Mouse (Mus musculus) frontal cortex, postnatal 14 days (tissue): ENCODE measurements at regions not wholly inside any gene's neighbourhood (a gene's known extent, or its start where the extent isn't known, plus 50 kb on each side); places are given as distances from the start of the nearest gene placed in this dataset.

Experiments used
- DNase-seq, 2 experiments: peaks; one replicate each; pipeline ENCODE4 v3.0.0; 2022; ENCODE audit warnings: low spot score in 2 of 2

DNA sequence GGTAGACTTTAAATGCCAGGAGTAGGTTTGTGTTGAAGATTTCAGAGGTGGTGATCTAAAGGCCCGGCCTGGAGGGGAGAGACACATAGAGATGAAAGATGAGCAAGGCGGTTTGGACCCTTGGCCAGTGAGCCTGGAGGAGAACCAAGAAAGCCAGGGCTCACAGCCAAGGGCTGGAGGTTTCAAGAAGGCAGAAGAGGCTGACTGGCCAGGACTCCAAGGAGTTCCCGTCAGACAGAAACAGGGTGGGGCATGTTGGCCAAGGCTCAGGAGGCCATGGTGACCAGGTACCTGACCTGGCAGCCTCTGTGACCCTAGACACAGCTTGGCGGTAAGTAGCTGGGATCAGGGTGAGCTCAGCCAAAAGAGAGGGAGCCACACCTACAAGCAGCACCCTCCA lies 159.3 kb upstream of the Spdye4c start:
- no peak for DNase-seq

- DNase-seq = no peak
Observed at GRCm38 (mm10) chr2:128432741-128433140, 158.3 kb upstream of the Spdye4c start.

DNA sequence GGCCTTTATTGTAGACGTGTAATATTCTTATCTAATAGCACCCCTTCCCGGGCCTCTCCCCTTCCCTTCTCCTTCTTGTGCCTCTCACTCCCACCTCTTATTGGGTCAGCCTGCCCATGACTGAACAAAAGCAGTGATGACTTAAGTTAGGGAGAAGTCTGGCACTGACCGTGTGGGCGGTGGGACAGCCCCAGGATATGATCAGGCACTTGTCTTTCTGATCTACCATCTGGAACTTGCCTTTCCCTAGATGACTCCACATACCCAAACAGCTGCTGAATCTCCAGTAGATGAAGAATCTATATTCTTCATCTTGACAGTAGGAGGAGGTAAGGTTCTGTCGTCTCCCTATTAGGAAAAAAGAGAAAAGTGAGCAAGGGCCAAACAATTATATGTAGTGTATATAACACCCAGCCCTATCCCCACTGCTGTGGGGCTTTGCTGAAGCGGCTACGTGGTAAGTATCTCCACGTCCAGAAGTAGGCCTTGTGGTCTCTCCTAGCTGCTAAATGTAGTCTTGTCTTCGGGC lies 157.4 kb upstream of the Spdye4c start:
- no peak for DNase-seq

- no peak for DNase-seq
Observed at GRCm38 (mm10) chr2:128434200-128434977, 156.6 kb upstream of the Spdye4c start.

DNA sequence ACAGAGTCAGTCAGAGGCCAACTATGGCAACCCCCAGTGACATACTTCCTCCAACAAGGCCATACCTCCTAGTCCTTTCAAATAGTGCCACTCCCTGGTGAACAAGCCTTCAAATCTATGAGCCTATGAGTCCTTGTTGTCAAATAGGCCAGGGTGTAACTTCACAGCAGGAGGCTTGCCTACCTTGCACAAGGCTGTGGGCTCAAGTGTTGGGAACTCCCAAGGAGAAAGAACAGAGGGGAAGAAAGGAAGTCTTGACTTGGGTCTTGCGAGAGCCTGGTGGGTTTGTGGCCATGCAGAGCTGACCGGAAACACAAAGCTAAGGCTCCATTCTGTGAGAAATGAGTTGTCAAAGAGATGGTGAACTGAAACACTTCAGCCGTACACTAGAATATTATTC lies 154.6 kb upstream of the Spdye4c start:
- no peak for DNase-seq

DNA sequence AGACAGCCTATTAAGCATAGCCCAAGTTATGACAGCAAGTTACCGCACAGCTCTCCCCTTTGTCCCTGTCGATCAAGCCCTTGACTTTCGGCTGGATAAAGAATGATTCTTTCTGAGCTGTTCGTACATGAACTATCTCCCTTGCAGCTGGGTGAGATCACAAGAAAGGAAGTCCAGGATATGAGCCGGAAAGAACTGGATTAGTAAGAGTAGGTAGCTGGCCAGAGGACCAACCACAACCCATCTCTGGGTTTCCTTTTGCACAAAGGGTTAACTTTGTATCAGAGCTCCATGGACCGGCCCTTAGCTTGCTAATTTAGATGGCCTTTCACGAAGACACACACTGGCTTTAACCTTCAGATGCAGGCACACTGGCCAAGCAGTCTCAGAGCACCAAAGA lies 153.3 kb upstream of the Spdye4c start:
- no peak for DNase-seq

DNA sequence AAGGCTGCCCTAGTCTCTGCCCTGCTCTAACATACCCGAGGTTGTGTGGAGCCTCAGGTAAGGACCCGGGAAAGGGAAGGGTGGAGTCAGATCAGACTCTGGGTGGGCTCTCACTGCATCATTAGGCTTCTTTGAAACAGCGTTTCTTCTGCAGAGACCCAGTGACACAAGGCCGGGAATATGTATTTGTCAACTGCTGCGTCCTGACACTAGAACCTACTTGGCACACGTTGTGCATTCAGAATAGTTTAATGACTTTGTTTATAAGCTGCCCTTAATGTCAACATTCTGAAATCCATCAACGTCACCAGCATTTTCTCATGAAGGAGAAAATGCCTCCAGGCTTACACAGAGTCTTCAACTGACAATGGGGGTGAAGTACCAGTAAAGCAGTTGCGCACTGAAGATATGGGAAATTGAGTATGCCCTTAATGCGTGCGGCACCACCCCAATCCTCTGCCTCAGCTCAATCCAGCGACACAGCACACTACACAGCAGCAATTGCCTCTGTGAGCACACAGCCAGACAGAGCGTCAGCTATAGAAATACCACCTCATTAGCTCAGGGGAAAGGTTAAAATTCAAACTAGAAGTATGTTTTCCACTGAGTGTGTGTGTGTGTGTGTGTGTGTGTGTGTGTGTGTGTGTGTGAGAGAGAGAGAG lies 152.7 kb upstream of the Spdye4c start:
- DNase-seq = no peak

DNA sequence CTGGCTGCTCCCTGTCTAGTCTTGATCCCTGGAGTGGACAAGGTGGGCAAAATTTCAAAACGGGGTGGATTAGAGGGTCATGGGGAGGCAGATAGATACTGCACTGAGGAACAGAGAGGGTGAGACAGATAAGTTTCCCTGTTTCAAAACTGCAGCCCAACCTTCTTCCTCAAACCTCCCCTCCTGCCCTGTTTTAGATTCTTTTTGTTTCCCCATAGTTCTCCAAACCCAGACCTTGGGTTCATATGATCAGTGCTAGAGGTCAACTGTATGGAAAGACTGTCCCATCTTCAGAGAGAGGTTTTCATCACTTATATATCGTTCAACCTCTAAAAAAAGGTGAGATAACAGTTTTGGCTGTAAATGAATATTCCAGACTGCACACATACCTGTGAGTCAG lies 152.1 kb upstream of the Spdye4c start:
- no peak for DNase-seq

DNA sequence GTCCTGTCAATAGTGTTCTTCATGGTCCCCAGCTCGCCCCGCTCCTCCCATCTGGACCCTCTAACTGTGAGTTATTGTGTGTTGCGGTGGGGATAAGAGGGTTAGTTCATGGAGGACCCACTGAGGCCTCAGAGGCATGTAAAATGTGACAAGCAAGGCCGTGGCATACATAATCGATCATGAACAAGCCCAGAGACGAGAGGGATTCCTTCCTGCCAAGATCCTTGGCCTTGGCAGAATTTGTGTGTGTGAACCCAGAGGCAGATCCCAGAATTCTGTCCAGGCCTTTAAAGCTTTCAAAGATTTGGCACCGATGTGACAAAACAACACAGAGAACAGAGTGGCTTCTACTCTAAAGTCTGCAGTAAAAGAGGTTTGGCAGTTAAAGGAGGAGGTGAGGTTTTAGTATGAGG lies 146.4 kb upstream of the Spdye4c start:
- DNase-seq = no peak

- no peak for DNase-seq
Observed at GRCm38 (mm10) chr2:128445443-128445842, 145.6 kb upstream of the Spdye4c start.

GRCm38 (mm10) chr2:128449294-128449693 lies 141.7 kb upstream of the Spdye4c start:
- no peak for DNase-seq

- DNase-seq = no peak
Observed at GRCm38 (mm10) chr2:128450045-128450444, 141.0 kb upstream of the Spdye4c start.

GRCm38 (mm10) chr2:128451554-128452239 lies 139.3 kb upstream of the Spdye4c start:
- DNase-seq = no peak

DNA sequence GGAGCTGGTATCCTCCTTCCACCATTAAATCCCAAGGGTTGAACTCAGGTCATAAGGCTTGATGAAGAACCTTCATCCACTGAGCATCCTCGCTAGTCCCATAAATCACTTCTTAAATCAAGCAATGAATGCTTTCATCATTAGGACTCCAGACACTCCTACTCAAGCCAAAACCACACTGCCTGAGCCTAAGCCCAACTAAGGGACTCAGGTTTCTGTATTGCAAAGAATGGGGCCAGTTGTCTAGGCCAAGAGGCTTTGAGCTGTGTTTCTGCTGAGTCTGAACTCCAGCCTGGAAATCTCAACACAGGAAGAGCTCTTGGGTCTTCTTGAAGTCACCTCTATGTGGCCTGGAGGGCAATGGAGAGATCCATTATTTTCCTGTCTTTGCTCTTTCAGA lies 138.4 kb upstream of the Spdye4c start:
- DNase-seq = no peak

GRCm38 (mm10) chr2:128454509-128454908 lies 136.5 kb upstream of the Spdye4c start:
- DNase-seq = no peak

DNA sequence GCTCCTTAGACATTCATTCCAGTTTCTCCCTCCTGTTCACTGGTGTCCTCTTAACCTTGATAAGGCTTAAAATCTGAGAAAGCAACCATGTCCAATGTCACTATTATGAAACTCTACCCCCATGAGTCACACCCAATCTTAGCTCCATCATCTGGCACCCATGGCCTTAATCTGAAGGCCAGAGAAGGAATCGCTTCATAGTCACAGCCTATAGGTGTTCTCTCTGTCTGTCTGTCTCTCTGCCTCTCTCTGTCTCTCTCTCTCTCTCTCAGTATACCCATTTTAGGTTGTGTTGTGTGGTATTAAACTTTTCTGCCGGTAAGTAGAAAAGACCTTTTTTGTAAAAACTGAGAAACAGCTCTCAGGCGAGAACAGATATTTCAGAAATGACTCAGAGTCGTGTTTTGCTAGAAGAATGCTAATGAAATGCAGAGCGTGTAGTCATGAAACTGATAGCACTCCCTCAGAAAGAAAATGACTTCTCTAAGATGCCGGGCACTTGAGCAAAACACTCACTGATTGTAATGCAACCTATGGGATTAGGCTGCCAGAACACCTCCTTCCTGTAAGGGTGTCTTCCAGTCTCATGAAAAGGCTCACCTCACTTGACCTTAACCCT lies 133.3 kb upstream of the Spdye4c start:
- no peak for DNase-seq

DNA sequence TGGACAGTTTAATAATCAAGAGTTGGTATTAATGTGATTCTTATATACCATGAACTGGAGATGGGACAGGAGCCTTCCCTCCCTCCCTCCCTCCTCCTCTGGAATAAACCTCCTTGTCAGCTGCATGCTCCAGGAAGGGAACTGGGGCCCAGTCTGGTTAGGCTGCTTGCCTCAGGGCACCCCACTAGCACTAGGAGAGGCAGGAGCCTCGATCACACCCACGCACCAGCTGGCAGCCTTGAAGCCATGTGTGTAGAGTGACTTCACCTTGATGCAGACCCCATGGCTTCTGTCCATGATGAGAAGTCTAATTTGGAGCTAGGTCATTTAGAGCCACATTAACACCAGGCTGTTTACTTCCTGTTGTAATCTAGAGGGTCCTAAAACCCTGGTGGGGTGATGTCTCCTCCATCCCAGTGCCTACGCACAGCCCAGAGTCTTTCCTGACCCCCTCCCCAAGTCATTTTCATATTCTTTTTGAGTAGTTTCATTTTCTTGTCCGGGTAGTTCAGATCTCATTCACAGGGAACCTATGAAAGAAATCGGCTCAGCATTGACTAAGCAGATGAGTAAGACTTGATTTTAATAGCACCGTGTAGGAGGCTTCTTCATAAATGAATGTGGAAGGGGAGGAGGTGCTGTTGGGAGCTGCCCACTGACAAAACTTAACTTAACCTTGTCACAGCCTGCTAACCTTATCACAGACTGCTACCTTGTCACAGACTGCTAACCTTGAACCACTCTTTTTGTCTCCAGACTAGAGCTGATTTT lies 125.6 kb upstream of the Spdye4c start:
- no peak for DNase-seq

DNA sequence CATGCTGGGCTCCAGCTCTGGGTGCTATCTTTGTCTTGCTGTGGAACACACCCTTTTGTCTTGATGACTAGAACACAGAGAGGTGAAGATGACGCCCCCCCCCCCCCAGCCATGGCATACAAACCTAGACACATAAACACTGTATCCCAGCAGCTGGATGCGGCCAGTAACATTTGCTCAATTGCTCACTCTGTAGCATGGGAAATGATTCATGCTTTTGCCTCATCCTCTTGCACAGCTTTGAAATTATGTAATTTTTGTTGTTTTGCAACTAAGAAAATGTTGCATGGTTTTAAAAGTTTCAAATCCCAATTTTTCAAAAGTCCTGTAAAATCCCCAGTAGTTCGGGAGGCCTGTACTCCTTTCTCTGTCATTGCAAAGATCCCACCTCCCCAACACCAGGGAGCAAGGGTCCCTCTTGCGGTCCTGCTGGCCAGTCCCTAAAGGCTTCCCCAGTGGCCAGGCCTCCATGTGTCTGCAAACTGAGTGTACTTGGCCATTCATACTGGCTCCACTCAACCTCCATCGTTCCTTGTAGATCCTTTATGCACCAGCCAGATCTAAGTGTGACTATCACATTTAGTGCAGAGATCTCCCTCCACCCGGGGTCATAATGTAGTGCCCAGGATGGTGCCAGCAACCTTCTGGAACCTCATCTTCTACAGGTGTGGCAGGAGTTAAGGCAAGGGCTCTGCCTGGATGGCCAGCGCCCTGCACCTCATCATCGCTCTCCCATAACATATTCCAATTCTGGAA lies 123.3 kb upstream of the Spdye4c start:
- no peak for DNase-seq

DNA sequence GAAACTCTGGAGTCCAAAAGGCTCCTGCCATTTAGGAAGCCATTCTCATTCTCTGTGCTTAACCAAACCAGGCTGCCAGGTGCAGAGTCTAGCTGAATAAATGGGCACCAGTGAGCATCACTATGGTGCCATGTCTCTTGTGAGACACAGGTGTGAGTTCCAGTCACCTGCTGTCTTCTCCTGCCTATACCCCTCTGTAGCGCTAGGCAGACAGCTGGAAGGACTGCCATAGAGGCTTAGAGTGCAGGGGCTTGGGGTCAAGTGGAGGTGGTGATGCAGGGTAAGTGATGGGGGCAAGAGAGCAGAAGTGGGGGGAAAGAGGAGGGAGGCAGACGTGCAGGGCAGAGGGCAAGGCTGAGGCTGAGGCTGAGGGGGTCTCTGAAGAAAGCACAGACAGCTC lies 122.7 kb upstream of the Spdye4c start:
- DNase-seq = no peak

DNA sequence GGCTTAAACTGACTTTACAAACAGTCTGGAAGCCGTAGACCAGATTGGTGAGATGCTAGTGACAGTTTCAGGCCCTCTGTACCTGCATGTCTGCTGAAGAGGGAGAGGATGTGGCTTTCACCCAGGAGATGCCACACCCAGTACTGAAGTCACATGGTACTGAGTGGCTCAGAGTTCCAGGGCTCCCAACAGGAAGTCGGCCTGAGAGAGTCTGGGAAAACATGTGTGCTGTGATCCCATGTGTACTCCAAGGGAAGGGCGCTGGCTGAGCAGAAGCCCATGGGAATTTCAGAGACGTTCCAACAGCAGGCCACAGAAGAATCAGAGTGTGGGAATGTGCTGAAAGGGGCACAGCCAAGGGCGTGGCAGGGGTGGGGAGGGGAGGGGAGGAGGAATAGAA lies 120.7 kb upstream of the Spdye4c start:
- DNase-seq = no peak
